Mouse (Mus musculus) thymus, postnatal 36 days (tissue): ENCODE data around the gene Gm340.

Experiments used
- DNase-seq, 2 experiments: peaks; one replicate each; pipeline ENCODE4 v3.0.0; 2022; ENCODE audit warnings: mixed read lengths in 2 of 2

Gm340 gene

GRCm38 (mm10) chr19:41581706-41582420 lies at the start of gene Gm340:
Gene Gm340, plus strand, starts transcription at chr19:41582370.
- DNase-seq, result no peak

- no peak for DNase-seq
These were observed 48.1 kb upstream of the Gm340 start for GRCm38 (mm10) chr19:41534021-41534420.

GRCm38 (mm10) chr19:41556981-41557380 lies 25.2 kb upstream of the Gm340 start:
- no peak for DNase-seq

- no peak for DNase-seq
These were observed 24.7 kb upstream of the Gm340 start for GRCm38 (mm10) chr19:41557491-41557890.

GRCm38 (mm10) chr19:41558891-41559486 lies 23.2 kb upstream of the Gm340 start:
- DNase-seq, result no peak

GRCm38 (mm10) chr19:41560856-41561255 lies 21.3 kb upstream of the Gm340 start:
- no peak for DNase-seq

GRCm38 (mm10) chr19:41568791-41569190 lies 13.4 kb upstream of the Gm340 start:
- DNase-seq, result no peak

GRCm38 (mm10) chr19:41573700-41574099 lies 8.5 kb upstream of the Gm340 start:
- no peak for DNase-seq

GRCm38 (mm10) chr19:41577576-41577975 lies 4.6 kb upstream of the Gm340 start:
- no peak for DNase-seq

- DNase-seq, result no peak
These were observed 2.8 kb upstream of the Gm340 start for GRCm38 (mm10) chr19:41579311-41579920.

- no peak for DNase-seq
These were observed 846 bp downstream of the Gm340 start for GRCm38 (mm10) chr19:41582918-41583514.

- no peak for DNase-seq
These were observed 4.6 kb downstream of the Gm340 start for GRCm38 (mm10) chr19:41586752-41587151.

GRCm38 (mm10) chr19:41587431-41588222 lies 5.5 kb downstream of the Gm340 start:
- DNase-seq, result no peak

- DNase-seq, result no peak
These were observed 6.9 kb downstream of the Gm340 start for GRCm38 (mm10) chr19:41589026-41589425.

GRCm38 (mm10) chr19:41589681-41590080 lies 7.5 kb downstream of the Gm340 start:
- DNase-seq, result no peak

- no peak for DNase-seq
These were observed 9.6 kb downstream of the Gm340 start for GRCm38 (mm10) chr19:41591808-41592207.

GRCm38 (mm10) chr19:41597170-41597894 lies 15.2 kb downstream of the Gm340 start:
- DNase-seq, result no peak

GRCm38 (mm10) chr19:41600647-41601046 lies 18.5 kb downstream of the Gm340 start:
- no peak for DNase-seq

GRCm38 (mm10) chr19:41606208-41606987 lies 24.2 kb downstream of the Gm340 start:
- DNase-seq, result no peak

GRCm38 (mm10) chr19:41611683-41612082 lies 29.5 kb downstream of the Gm340 start:
- DNase-seq, result no peak

GRCm38 (mm10) chr19:41613325-41614087 lies 31.3 kb downstream of the Gm340 start:
- DNase-seq, result no peak
